Mouse (Mus musculus) limb, embryonic 12.5 days (tissue): ENCODE data around the gene Bag3. TPM values are rescaled to one million over a fixed set of nuclear protein-coding genes. Genes with fewer than 3 reads are reported as not detected.
"Not testable (repeated sequence)": the region's sequence is repeated elsewhere in the genome, so short reads cannot be mapped to it uniquely, and the experiment has no call there.

Experiments used
- ATAC-seq: fragments of 200-750 bp; cut with Nextera tagmentation; 2 replicates; pipeline ENCODE4 v1.8.0; 2017; ENCODE audit warnings: low read depth, moderate TSS enrichment; ENCODE audit not compliant: insufficient number of reproducible peaks, insufficient read depth, low FRiP score, low TSS enrichment
- H3K27ac ChIP-seq: fragments of 300-500 bp; sonication (generic); 2 replicates; pipeline ENCODE4 v1.5.1; 2016; ENCODE audit warnings: mild to moderate bottlenecking, moderate library complexity
- H3K27me3 ChIP-seq: fragments of 300-500 bp; sonication (generic); 2 replicates; pipeline ENCODE4 v1.6.1; 2016; ENCODE audit warnings: mild to moderate bottlenecking, moderate library complexity
- H3K36me3 ChIP-seq: fragments of 300-500 bp; sonication (generic); 2 replicates; pipeline ENCODE4 v1.6.1; 2016; ENCODE audit warnings: mild to moderate bottlenecking, moderate library complexity
- H3K4me1 ChIP-seq: fragments of 300-500 bp; sonication (generic); replicated peaks from 2 replicates; pipeline ENCODE4 v1.6.1; 2016
- H3K4me2 ChIP-seq: fragments of 300-500 bp; sonication (generic); 2 replicates; pipeline ENCODE4 v1.6.1; 2016; ENCODE audit warnings: mild to moderate bottlenecking, moderate library complexity
- H3K4me3 ChIP-seq: fragments of 300-500 bp; sonication (generic); replicated peaks from 2 replicates; pipeline ENCODE4 v1.5.1; 2016; ENCODE audit warnings: mild to moderate bottlenecking
- H3K9ac ChIP-seq: fragments of 300-500 bp; sonication (generic); replicated peaks from 2 replicates; pipeline ENCODE4 v1.6.1; 2016; ENCODE audit warnings: mild to moderate bottlenecking, moderate library complexity
- H3K9me3 ChIP-seq: fragments of 300-500 bp; sonication (generic); 2 replicates; pipeline ENCODE4 v1.6.1; 2016; ENCODE audit warnings: mild to moderate bottlenecking, moderate library complexity
- WGBS: fragments of 180-500 bp; shearing (Covaris S2); methylation state at CpG from one replicate; pipeline ENCODE4 v1.1.7; 2016; 5-methylcytosine and 5-hydroxymethylcytosine counted together
- polyA plus RNA-seq: library from polyadenylated mRNA; unstranded; fragments of >200 nt; fragmentation: Nextera tagmentation; extraction: Ambion mirVana; gene quantifications from 2 replicates; pipeline ENCODE4 v1.2.1, GENCODE M21; 2016

Bag3 gene
- polyA plus RNA-seq, 1 experiment from 2014 or later = 9.2 TPM

GRCm38 (mm10) chr7:128569987-128570656 lies 46.7 kb downstream of the Bag3 start:
- WGBS = 92% methylated on average over 8 of the region's 8 CpGs
- Histone ChIP-seq H3K9me3 (no peaks in the 10 kb centered on the region), H3K27ac (no peak overlapping the region), H3K36me3 (no peaks in the 10 kb centered on the region), H3K4me2 (no peak overlapping the region), H3K4me1 (peaks cover 5% of the 10 kb centered on the region; the same call in 1 of the 2 replicates), H3K27me3 (no peaks in the 10 kb centered on the region), H3K4me3 (no peak overlapping the region), H3K9ac (no peak overlapping the region)
- ATAC-seq = no peak

GRCm38 (mm10) chr7:128570657-128571056 lies 47.2 kb downstream of the Bag3 start:
- H3K36me3 ChIP-seq, H3K4me1 ChIP-seq, H3K9me3 ChIP-seq, ATAC-seq, H3K27ac ChIP-seq, H3K27me3 ChIP-seq, H3K9ac ChIP-seq, H3K4me3 ChIP-seq, H3K4me2 ChIP-seq: not testable (repeated sequence)
- WGBS = 88% methylated on average over 7 of the region's 7 CpGs

GRCm38 (mm10) chr7:128572030-128572429 lies 48.6 kb downstream of the Bag3 start:
- WGBS = 73% methylated on average over 4 of the region's 4 CpGs
- no peak overlapping the region for H3K27ac ChIP-seq
- H3K36me3 ChIP-seq = no peaks in the 10 kb centered on the region
- peaks cover 5% of the 10 kb centered on the region; the same call in 1 of the 2 replicates for H3K4me1 ChIP-seq
- ATAC-seq = no peak
- H3K9me3 ChIP-seq = no peaks in the 10 kb centered on the region
- H3K4me2 ChIP-seq = no peak overlapping the region
- H3K9ac ChIP-seq = no peak overlapping the region
- no peak overlapping the region for H3K4me3 ChIP-seq
- no peaks in the 10 kb centered on the region for H3K27me3 ChIP-seq

- no peaks in the 10 kb centered on the region for H3K9me3 ChIP-seq
- H3K9ac ChIP-seq = no peak overlapping the region
- no peak for ATAC-seq
- no peak overlapping the region for H3K4me2 ChIP-seq
- H3K4me3 ChIP-seq = no peak overlapping the region
- H3K27me3 ChIP-seq = no peaks in the 10 kb centered on the region
- H3K36me3 ChIP-seq = no peaks in the 10 kb centered on the region
- 91% methylated on average over 5 of the region's 5 CpGs for WGBS
- H3K4me1 ChIP-seq = peaks cover 5% of the 10 kb centered on the region; the same call in 1 of the 2 replicates
- H3K27ac ChIP-seq = no peak overlapping the region
Observed at GRCm38 (mm10) chr7:128575211-128575610, 51.8 kb downstream of the Bag3 start.

GRCm38 (mm10) chr7:128575794-128576193 lies 52.4 kb downstream of the Bag3 start:
- H3K4me1 ChIP-seq = peaks cover 5% of the 10 kb centered on the region; the same call in 1 of the 2 replicates
- no peak overlapping the region for H3K27ac ChIP-seq
- H3K9me3 ChIP-seq = no peaks in the 10 kb centered on the region
- no peaks in the 10 kb centered on the region for H3K27me3 ChIP-seq
- H3K36me3 ChIP-seq = no peaks in the 10 kb centered on the region
- 57% methylated on average over 2 of the region's 2 CpGs for WGBS
- no peak for ATAC-seq
- H3K4me2 ChIP-seq = no peak overlapping the region
- no peak overlapping the region for H3K9ac ChIP-seq
- H3K4me3 ChIP-seq = no peak overlapping the region

GRCm38 (mm10) chr7:128577607-128578006 lies 54.2 kb downstream of the Bag3 start:
- no peaks in the 10 kb centered on the region for H3K9me3 ChIP-seq
- no peak for ATAC-seq
- no peaks in the 10 kb centered on the region for H3K27me3 ChIP-seq
- no peak overlapping the region for H3K4me3 ChIP-seq
- no peak overlapping the region for H3K9ac ChIP-seq
- H3K4me2 ChIP-seq = no peak overlapping the region
- WGBS = 27% methylated on average over 1 of the region's 1 CpGs
- H3K36me3 ChIP-seq = no peaks in the 10 kb centered on the region
- no peak overlapping the region for H3K27ac ChIP-seq
- peaks cover 5% of the 10 kb centered on the region; the same call in 1 of the 2 replicates for H3K4me1 ChIP-seq

GRCm38 (mm10) chr7:128578199-128578945 lies 55.0 kb downstream of the Bag3 start:
- H3K4me3 ChIP-seq = no peak overlapping the region
- peaks cover 5% of the 10 kb centered on the region; the same call in 1 of the 2 replicates for H3K4me1 ChIP-seq
- H3K36me3 ChIP-seq = no peaks in the 10 kb centered on the region
- no peak overlapping the region for H3K27ac ChIP-seq
- H3K27me3 ChIP-seq = no peaks in the 10 kb centered on the region
- WGBS = 75% methylated on average over 10 of the region's 10 CpGs
- H3K9me3 ChIP-seq = no peaks in the 10 kb centered on the region
- H3K9ac ChIP-seq = no peak overlapping the region
- H3K4me2 ChIP-seq = no peak overlapping the region
- ATAC-seq = no peak

GRCm38 (mm10) chr7:128579381-128579780 lies 56.0 kb downstream of the Bag3 start:
- H3K36me3 ChIP-seq = no peaks in the 10 kb centered on the region
- no peaks in the 10 kb centered on the region for H3K9me3 ChIP-seq
- no peaks in the 10 kb centered on the region for H3K4me1 ChIP-seq
- ATAC-seq = no peak
- 87% methylated on average over 2 of the region's 2 CpGs for WGBS
- no peak overlapping the region for H3K4me3 ChIP-seq
- no peak overlapping the region for H3K27ac ChIP-seq
- no peak overlapping the region for H3K4me2 ChIP-seq
- no peaks in the 10 kb centered on the region for H3K27me3 ChIP-seq
- no peak overlapping the region for H3K9ac ChIP-seq

GRCm38 (mm10) chr7:128580318-128580717 lies 56.9 kb downstream of the Bag3 start:
- H3K27ac ChIP-seq = no peak overlapping the region
- no peak for ATAC-seq
- H3K9me3 ChIP-seq = no peaks in the 10 kb centered on the region
- no peak overlapping the region for H3K9ac ChIP-seq
- no peak overlapping the region for H3K4me3 ChIP-seq
- no peak overlapping the region for H3K4me2 ChIP-seq
- no peaks in the 10 kb centered on the region for H3K27me3 ChIP-seq
- WGBS = 90% methylated on average over 6 of the region's 6 CpGs
- no peaks in the 10 kb centered on the region for H3K36me3 ChIP-seq
- no peaks in the 10 kb centered on the region for H3K4me1 ChIP-seq

GRCm38 (mm10) chr7:128581864-128582484 lies 58.6 kb downstream of the Bag3 start:
- H3K27me3 ChIP-seq = no peaks in the 10 kb centered on the region
- no peak for ATAC-seq
- no peaks in the 10 kb centered on the region for H3K4me1 ChIP-seq
- H3K4me2 ChIP-seq = no peak overlapping the region
- H3K4me3 ChIP-seq = no peak overlapping the region
- no peaks in the 10 kb centered on the region for H3K9me3 ChIP-seq
- 87% methylated on average over 15 of the region's 15 CpGs for WGBS
- no peaks in the 10 kb centered on the region for H3K36me3 ChIP-seq
- no peak overlapping the region for H3K9ac ChIP-seq
- no peak overlapping the region for H3K27ac ChIP-seq

GRCm38 (mm10) chr7:128583213-128583948 lies 60.0 kb downstream of the Bag3 start:
- H3K27ac ChIP-seq = no peak overlapping the region
- H3K36me3 ChIP-seq = no peaks in the 10 kb centered on the region
- WGBS = 82% methylated on average over 6 of the region's 6 CpGs
- H3K27me3 ChIP-seq = no peaks in the 10 kb centered on the region
- H3K4me2 ChIP-seq = no peak overlapping the region
- no peak for ATAC-seq
- H3K4me1 ChIP-seq = no peaks in the 10 kb centered on the region
- H3K9me3 ChIP-seq = no peaks in the 10 kb centered on the region
- no peak overlapping the region for H3K4me3 ChIP-seq
- H3K9ac ChIP-seq = no peak overlapping the region
